Mouse (Mus musculus) heart, postnatal 14 days (tissue): ENCODE results near the gene Nom1. TPM values are rescaled to one million over a fixed set of nuclear protein-coding genes. Genes with fewer than 3 reads are reported as not detected.

Experiments
- DNase-seq, 2 experiments: peaks; one replicate each; pipeline ENCODE4 v3.0.0; 2021 to 2022
- intact Hi-C: fragments of 180-260 bp; cut with DNase I; formaldehyde crosslinking; loops from one replicate; pipeline ENCODE4 v1.15.1; 2025
- total RNA-seq, 2 experiments: library from RNA; stranded (reverse); gene quantifications; 2 replicates each; pipeline ENCODE4 v1.2.3; 2021

Gene Nom1
- total RNA-seq, 2 experiments from 2014 or later = 13.7 to 14.1 TPM

DNA sequence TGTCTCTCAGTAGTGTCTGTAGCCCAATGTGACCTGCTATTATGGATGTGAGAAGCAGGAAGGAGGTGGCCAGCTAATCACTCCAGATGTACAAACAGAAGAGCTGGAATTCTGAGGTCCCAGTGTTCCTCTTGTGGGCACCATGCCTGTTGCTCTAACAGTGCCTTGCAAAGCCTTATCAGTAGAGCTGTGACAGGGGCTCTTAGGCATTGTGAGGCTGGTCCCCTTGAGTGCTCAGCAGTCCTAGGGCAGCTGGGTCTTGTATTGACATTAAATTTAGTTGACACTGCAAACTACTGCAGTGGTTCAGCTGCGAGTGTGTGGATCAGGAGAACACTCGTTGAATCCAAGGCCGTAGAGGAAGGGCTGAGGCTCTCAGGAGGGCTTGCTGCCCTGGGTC lies 72.5 kb downstream of the Nom1 start:
- DNase-seq = no peak
- intact Hi-C loops = no loop called here

Other genes with a start within 250 kb of the Nom1 start
- under 1 TPM; 0.49 to 0.60 TPM for gene Rnf32, start 238.7 kb upstream of the Nom1 start, total RNA-seq
- gene Lmbr1, start 56.3 kb upstream of the Nom1 start, total RNA-seq = 10 to 100 TPM; 18.4 to 19.3 TPM
- not detected for gene Mnx1, start 43.8 kb downstream of the Nom1 start, total RNA-seq
- 10 to 100 TPM; 37.5 to 41.4 TPM for gene Ube3c, start 134.6 kb downstream of the Nom1 start, total RNA-seq